Mouse (Mus musculus) neutrophil, adult 5-6 weeks (primary cell): ENCODE results near the gene Gm5617. TPM values are rescaled to one million over a fixed set of nuclear protein-coding genes. Genes with fewer than 3 reads are reported as not detected.
"Not testable (repeated sequence)": the region's sequence is repeated elsewhere in the genome, so short reads cannot be mapped to it uniquely, and the experiment has no call there.

Source experiments
- ATAC-seq: fragments of 151-379, 151-347 bp; 2 replicates; pipeline ENCODE4 v1.8.0; 2017; ENCODE audit warnings: mild to moderate bottlenecking, moderate TSS enrichment; ENCODE audit not compliant: insufficient number of reproducible peaks, poor library complexity, low FRiP score, severe bottlenecking; ENCODE audit errors: extremely low read depth
- total RNA-seq: library from RNA; stranded (forward); fragments of 200-1000 nt; gene quantifications from 2 replicates; pipeline ENCODE4 v1.2.3, GENCODE M21; 2017

The Gm5617 gene
- total RNA-seq = 8.1 and 10.1 TPM in 2 replicates

DNA sequence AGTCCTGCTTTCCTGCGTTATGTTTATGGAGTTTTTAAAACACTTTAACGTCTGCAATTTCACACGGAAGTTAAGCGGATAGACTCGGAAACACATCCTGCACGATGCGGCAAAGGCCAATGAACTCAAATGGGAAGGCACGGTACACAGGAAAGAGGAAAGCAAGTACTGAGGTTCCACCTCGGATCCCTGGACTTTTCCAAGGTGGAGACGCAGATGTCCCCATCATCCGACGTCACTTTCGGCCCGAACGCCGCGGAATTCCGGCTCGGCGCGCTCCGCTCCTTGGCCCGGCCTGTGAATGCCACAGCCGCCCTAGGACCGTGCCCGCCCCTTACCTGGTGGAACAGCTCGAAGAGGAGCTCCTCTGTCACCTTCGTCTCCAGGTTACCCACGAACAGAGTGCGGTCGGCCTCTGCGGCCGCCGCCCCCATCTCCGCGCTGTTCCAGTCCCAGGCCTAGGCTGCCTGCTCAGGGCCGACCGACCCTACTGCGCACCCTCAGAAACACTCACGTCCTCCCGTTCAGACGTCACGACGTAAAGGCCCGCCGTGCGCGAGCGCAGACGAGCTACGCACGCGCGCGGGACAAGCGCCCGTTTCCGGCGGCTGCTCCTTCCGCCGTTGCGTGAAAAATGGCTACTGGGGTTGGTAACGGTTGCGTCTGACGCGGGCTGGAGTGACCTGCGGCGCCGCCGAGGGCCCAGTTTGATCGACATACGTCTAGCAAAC is at the start of gene Gm5617, which contains the start of gene Rbm7:
Gene Gm5617 (plus strand): TSS at position 626 of the 731 bp plus-strand sequence.
Gene Rbm7 (minus strand): TSS at position 483 of the 731 bp plus-strand sequence.
- ATAC-seq = peak; percentile 97

DNA sequence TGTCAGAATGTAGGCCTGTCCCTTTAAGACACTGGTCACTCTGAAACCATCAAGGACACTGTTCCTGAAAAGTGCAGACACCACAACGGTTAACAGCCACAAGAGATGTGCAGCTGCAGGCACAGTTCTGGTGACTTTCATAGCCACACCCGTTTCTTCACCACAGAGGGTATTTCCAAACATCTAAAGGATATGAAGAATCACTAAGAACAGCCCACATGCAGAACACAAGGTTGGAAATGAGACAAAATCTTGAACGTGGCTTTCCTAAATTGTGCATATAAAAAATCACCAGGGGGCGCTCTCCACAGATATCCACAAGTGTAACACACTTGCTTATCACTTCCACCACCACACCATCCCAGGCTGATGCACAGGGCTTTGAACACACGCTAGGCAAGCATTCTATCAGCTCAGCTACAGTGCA is 47.4 kb upstream of the Gm5617 start:
- ATAC-seq = peak; percentile 48; the same call in 1 of the 2 replicates

DNA sequence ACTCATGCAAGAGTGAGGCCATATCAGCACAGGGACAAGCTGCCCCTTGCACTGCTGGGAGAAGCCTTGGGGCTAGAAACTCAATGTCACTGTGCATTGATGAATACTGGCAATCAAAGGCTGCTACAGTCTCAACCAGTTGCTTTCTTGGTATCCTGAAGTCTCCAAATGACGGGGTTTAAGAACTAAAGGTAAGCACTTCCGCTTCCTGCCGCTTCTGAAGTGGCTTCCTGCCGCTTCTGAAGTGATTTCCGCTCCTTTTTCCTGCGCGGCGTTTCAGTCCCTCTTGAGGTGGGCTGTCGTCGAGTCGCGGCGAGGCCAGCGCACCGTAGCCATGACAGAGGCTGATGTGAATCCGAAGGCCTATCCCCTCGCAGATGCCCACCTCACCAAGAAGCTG is 45.2 kb upstream of the Gm5617 start:
- 0 out of 2 replicates have a peak, but pooled peaks have one; percentile 41 for ATAC-seq

DNA sequence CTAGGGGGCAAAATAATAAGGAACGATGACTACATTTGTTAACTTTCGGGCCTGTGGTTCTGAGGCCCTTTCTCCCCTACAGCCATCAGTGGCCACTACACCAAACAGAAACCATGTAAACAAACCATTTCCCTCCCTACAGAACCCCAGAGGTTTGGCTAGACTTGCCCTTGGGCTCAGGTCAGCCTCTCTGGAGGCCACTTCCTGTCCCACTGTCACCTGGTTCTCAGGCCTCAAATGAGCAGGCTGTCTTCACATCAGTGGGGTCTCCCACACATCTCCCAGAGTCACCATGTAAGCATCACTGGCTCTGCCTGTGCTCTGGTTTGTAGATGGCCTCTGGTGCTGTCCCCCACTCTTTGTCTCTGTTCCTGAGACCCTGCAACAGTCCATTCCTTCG is 39.3 kb upstream of the Gm5617 start:
- no peak for ATAC-seq

DNA sequence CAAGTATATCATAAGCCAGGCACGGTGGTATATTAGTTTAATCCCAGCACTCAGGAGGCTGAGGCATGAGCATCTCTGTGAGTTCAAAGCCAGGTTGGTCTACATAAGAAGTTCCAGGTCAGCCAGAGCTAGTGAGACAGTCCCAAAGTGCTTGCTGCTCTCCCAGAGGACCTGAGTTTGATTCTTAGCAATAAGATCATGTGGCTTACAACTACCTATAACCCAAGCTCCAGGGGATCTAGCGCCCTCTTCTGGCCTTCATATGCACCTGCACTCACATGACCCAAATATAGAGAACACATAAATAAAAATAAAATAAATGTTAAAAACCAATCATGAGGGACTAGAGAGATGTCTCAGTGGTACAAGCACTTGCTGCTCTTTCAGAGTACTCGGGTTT is 36.4 kb upstream of the Gm5617 start:
- ATAC-seq = no peak

DNA sequence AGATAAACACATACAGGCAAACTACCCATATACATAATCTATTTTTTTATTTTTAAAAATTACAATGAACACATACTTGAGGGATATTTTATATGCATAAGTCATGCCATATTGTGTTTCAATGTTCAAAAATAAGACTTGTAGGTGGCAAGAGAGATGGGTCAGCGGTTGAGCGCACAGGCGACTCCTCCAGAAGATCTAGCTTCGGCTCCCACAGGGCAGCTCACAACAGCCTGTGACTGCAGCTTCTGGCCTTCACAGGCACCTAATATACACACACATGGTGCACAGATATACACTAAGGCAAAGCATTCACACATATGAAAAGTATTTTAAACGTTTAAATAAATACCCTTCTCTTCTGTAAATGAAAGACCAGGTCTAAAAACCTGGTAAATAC is 35.9 kb upstream of the Gm5617 start:
- ATAC-seq = no peak

DNA sequence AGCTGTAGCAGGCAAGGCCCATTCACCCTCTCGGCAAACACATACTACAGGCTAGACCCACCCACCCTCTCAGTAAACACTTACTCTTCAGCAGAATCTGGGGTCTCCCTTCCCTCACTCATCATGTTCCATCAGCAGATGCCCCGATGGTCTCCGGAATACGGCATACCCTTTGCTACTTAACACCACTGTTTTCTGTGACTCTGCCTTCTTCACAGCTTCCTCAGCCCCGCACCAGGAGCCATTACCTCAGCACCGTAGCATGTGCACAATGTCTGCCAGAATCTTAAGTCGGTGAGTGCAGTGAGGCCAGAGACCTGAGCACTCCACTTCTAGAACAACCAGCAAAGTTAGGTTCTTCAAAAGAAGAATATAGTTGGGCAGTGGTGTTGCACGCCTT is 34.5 kb upstream of the Gm5617 start:
- no peak for ATAC-seq

DNA sequence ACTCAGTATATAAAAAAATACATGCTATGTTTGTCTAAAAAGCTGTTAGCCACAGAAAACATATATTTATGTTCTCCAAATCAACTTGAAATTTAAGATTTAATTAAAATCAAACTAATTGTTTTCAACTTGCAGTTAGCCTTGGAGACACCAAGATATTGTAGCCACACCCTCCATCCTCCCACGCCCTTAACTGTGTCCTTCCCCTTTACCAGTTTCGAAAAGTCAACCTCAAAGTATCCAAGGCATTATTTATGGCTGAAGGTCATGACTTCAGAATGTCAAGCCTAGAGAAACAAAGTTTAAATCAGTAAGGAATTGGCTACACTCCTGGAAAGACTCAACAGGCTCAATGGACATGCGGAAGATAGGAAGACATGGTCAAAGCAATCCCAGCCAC is 33.7 kb upstream of the Gm5617 start:
- peak; percentile 59; the same call in 1 of the 2 replicates for ATAC-seq

DNA sequence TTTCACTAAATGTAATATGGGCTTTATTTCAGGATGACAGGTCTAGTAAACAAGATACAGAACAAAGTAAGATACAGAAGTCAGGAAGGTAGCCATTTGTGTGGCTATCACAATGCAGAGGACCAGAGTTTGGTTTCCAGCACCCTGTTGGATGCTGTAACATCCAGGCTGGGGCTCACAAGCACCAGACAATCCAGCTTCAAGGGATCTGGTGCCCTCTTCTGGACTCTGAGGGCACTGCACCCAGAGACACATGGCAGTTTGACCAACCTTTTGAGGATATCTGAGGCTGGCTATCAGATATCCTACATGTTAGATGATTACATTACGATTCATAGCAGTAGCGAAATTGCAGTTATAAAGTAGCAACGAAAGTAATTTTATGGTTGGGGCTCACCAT is 29.6 kb upstream of the Gm5617 start:
- no peak for ATAC-seq

DNA sequence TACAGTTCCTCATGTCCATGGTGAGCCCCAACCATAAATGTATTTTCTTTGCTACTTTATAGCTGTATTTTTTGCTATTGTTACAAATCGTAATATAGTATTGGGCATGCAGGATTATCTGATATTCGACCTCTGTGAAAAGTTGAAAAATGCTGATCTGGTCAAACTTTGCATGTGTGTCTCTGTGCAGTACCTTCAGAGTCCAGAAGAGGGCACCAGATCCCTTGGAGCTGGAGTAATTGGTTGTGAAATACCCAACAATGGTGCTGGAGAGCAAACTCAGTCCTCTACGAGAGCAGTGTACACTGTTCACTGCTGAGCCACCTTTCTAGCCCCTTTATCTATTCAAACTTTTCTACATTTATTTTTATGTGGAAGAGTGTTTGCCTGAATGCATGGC is 28.4 kb upstream of the Gm5617 start:
- ATAC-seq = peak; percentile 84

DNA sequence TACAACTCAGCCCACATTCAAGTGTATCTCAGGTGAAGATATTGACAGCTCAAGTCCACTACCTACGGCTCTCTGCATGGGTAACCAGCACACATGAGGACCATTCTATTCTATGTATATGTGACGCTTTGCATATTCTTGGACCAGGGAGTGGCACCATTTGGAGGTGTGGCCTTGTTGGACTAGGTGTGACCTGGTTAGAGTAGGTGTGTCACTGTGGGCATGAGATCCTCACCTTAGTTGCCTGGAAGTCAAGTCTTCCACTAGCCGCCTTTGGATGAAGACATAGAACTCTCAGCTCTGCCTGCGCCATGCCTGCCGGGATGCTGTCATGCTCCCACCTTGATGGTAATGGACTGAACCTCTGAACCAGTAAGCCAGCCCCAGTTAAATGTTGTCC is 27.8 kb upstream of the Gm5617 start:
- ATAC-seq = not testable (repeated sequence)

DNA sequence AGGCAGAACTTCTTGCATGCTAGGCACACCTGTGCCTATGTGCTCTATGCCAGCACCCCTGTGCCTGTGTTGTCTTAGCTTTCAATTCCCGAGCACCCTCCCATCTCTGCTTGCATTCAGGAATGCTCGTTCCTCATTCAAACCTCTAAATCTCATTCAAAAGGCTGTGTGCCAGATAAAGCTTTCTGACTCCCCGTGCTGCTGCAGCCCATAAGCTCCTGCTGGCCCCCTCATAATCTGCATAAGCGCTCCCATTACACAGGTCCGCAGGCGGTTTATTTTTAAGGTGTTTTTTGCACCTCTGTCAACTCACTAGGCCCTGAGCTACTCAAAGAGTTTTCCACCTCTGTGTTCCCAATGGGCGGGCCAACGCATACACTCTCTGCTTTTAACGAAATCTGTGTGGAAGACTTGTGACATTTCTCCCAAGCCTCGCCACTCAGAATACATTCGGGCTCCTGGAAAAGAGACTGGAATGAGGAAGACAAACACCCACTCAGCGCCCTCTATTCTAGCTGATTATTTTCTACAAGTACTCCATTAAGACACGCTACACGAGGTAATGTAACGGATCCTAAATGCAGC is 22.7 kb upstream of the Gm5617 start:
- no peak for ATAC-seq

DNA sequence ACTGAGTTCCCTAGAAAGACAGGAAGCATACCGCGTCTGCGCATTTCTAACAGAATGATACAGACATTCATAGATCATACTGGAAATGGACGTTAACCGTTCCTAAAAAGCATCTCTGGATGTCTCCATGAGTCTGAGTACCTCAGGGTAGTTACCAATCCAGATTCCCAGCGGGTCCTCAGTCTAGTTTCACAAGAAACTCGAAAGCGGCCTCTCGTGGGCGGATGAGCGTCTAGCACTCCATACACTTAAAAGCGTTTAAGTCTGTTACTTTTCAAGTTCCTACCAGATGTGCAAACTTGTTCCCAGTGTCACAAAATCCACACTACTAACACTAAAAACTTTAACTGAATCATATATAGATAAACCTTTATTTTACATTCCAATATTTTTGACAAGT is 22.1 kb upstream of the Gm5617 start:
- ATAC-seq = no peak

DNA sequence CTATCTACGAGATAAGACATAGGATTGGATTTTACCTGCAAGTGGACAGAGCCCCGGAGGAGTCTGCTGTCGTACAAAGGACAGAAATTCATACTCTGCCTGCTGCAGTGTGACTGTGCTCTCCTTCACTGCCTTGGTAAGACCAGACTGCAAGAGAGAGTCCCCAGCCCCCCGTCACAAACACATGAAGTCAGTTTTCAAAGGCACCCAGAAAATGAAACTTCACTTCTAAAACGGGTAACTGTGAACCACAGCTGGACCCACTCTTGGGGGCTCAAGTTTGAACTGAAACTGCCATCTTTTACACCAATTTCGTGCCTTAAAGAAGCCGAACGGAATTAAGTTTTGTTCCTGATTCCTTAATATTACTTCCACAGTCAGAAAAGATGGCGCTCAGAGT is 20.9 kb upstream of the Gm5617 start:
- no peak for ATAC-seq

DNA sequence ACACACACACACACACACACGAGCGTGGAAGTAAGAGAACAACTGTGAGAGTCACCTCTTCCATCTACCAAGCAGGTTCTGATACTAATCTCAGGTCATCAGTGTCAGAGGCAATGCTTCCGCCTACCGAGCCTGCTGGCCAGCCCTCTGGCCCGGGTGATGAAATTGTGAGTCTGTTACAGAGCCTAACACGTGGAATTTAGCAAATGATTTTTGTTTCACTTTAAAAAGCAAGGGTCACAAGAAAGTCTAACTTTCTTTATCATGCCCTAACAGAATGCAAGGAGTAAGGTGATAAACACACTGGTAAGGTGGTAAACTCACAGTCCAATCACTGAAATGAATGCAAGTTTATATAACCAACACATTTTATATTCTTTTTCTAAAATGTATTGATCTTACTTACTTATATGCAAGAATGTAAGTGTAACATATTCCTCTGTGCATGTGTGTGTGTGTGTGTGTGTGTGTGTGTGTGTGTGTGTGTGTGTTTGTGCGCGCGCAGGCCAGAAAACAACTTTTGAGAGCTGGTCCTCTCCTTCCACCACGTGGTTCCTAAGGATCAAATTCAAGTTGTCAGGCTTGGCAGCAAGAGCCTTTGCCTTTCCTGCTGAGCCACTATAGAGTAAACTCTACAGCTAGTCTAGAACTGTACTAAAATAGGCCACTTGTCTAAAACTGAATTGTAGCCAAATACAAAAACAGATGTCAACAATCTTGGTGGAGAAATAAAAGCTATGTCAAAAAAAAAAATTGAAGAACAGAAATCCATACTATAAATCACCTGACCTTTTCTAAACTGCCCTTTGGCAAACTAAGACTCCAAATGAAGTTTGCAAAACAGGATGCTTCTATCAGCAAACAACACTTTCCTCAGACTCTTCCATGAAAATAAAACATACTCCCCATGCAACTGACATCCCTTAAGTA is 18.7 kb upstream of the Gm5617 start:
- no peak for ATAC-seq

DNA sequence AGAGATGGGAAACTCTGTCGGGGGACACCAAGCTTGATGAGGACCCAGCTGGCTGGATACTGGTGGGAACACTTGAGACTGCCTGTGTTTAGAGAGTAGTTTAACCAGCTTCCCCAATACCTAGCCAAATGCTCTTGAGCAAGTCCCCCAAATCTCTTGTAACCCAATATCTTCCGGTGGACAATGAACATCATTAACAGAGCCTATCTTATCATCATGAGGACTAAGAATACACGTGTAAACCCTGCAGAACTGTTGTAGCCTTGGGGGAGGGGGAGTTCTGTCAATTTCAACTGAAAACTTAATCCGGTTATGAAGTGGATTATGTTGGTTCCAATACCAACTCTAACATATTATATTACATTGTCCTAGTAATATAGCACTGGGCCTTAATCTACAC is 16.4 kb upstream of the Gm5617 start:
- ATAC-seq = no peak

DNA sequence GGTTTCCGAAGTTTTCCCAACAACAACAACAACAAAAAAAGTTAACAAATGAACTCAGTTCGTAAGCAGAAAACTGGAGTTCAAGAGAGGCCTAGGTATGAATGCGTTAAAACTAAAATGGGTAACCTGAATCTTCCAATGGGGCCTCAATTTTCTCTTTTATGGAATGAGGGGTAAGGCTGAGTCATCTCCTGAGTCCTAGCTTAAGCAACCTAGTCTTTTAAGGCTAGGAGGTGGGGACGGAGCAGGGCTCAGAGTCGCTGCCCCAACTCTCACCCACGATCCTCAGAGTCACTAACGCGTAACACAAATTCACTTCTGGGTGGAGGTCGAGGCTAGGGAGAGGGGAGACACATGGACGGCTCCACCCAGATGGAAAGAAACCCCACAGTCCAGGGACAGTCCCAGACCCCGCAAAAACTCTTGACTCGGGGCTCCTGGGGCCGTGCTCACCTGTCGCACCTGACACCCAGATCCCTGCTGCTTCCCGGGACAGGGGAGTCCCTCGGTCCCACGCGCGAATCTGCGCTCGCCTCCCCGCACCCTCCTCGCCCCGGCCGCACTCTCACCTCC is 15.3 kb upstream of the Gm5617 start:
- no peak for ATAC-seq

DNA sequence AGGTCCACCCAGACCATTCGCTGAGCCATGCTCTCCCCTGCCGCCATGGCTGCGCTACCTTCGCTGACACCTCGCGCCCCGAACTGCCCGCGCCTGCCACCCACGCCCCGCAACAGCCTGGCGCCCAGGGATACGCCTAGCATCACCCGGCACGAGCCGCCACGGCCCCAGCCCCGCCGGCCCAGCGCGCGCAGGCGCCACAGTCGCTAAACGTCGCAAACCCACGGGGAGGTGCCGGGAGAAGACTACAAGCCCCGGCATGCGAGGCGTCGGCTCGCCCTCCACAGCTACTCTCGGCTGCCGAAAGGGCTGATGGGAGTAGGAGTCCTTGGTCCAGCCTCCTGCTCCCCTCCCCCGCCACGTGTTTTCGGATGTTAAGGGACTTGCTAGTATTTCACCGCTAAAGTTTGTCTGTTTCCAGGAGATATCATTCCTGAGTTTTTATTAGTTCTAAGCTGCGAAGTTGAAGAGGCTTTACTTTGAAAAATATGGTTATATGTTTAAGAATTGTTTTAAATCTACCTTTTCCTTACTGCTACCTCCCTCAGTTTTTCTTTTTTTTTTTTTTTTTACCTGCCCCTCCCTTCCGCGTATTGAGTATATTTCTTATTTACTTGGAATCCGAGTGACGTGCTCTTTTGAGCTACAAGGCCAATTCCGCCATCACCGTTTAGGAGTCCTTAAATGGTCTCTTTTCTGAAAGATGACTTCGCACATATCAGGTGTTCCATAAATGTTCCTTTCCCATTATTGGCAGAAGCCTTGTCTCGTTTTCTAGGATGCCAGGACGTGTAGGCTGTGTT is 14.6 kb upstream of the Gm5617 start, which contains the start of gene Rexo2:
Gene Rexo2 (minus strand): TSS at position 213 of the 803 bp plus-strand sequence.
- ATAC-seq = peak; percentile 100
